ENCODE assay signal across 10 mouse cellular contexts in genomic region chr3:96226695-96227648, GRCm38 (mm10). TPM values are rescaled to one million over a fixed set of nuclear protein-coding genes. Genes with fewer than 3 reads are reported as not detected.
DNase-seq lines count a peak whose midpoint lies in the region; ATAC-seq lines count a peak whose summit lies in the region.
"Had no signal": no experiment of that assay in that cellular context is flagged by ENCODE, and none has a peak within 500 bp of the region (broad histone marks: within the 10 kb centered on the region; RNA-seq: fewer than 3 reads in every experiment).

No protein-coding gene starts in this region.

- DNase-seq in liver, embryonic 13.5 days = no peak
- DNase-seq in liver, embryonic 11.5 days (ENCODE audit: low spot score) = no peak
- DNase-seq in MN1 (ENCODE audit: low spot score) = peak; percentile 56
- no peak for DNase-seq in thymus, postnatal 36 days
- no peak for DNase-seq in yolk sac, embryonic 10.5 days (ENCODE audit: low spot score)
- DNase-seq: kidney, adult 11 months; right cerebral cortex, postnatal 4 days; thymus, postnatal 4 days had no signal

- H3K27ac ChIP-seq in liver, embryonic 13.5 days = peak overlapping the region; percentile 3; the same call in 1 of the 2 replicates
- no peak overlapping the region for H3K27ac ChIP-seq in liver, embryonic 11.5 days (ENCODE audit: low read depth, low read length)
- peak overlapping the region; percentile 35; the same call in 1 of the 2 replicates for H3K27ac ChIP-seq in brown adipose tissue, adult 24 weeks (replicated peaks; ENCODE audit: low read depth, low read length)

- peaks cover 70% of the 10 kb centered on the region for H3K4me1 ChIP-seq in liver, embryonic 13.5 days (replicated peaks)
- peaks cover 26% of the 10 kb centered on the region for H3K4me1 ChIP-seq in liver, embryonic 11.5 days (replicated peaks; ENCODE audit: control insufficient read depth, insufficient read depth, low read length)
- peaks cover 2% of the 10 kb centered on the region; the same call in 1 of the 2 replicates for H3K4me1 ChIP-seq in brown adipose tissue, adult 24 weeks (ENCODE audit: control insufficient read depth, insufficient read depth, insufficient read length, low read length)

- no peaks in the 10 kb centered on the region for H3K27me3 ChIP-seq in liver, embryonic 13.5 days
- H3K27me3 ChIP-seq in liver, embryonic 11.5 days (replicated peaks; ENCODE audit: control insufficient read depth, insufficient read depth, low read length) = no peaks in the 10 kb centered on the region

- no peaks in the 10 kb centered on the region for H3K9me3 ChIP-seq in liver, embryonic 13.5 days (replicated peaks)
- no peaks in the 10 kb centered on the region for H3K9me3 ChIP-seq in liver, embryonic 11.5 days (ENCODE audit: control insufficient read depth, low read length)

- no peak overlapping the region for H3K4me2 ChIP-seq in liver, embryonic 13.5 days
- H3K4me2 ChIP-seq in liver, embryonic 11.5 days = no peak overlapping the region

- H3K4me3 ChIP-seq in liver, embryonic 13.5 days (replicated peaks) = no peak overlapping the region
- H3K4me3 ChIP-seq in liver, embryonic 11.5 days (ENCODE audit: low read depth, low read length) = no peak overlapping the region
- no peak overlapping the region for H3K4me3 ChIP-seq in brown adipose tissue, adult 24 weeks (ENCODE audit: insufficient read depth, low read depth, low read length)

- ATAC-seq in liver, embryonic 13.5 days (ENCODE audit: low read depth) = no peak
- ATAC-seq in liver, embryonic 11.5 days (replicated peaks; ENCODE audit: low FRiP score) = no peak; the same call in 1 of the 2 replicates
- ATAC-seq in megakaryocyte, adult 5-6 weeks (ENCODE audit: poor library complexity, severe bottlenecking) = peak; percentile 73

- H3K36me3 ChIP-seq in liver, embryonic 13.5 days = no peaks in the 10 kb centered on the region
- H3K36me3 ChIP-seq in liver, embryonic 11.5 days (ENCODE audit: control insufficient read depth, insufficient read depth, low read length) = no peaks in the 10 kb centered on the region

- H3K9ac ChIP-seq in liver, embryonic 13.5 days = 0 out of 2 replicates have a peak overlapping the region, but pooled peaks have one; percentile 1
- H3K9ac ChIP-seq in liver, embryonic 11.5 days (ENCODE audit: low read depth, low read length) = no peak overlapping the region

- 59% methylated on average over 8 of the region's 8 CpGs for WGBS in liver, embryonic 13.5 days (ENCODE audit: insufficient replicate concordance)
- 59% methylated on average over 8 of the region's 8 CpGs for WGBS in liver, embryonic 11.5 days

RNA-seq across cellular contexts. Expression of gene Hist2h2be, which starts 6.1 kb away (rescaled TPM):
- 5.4 and 7.9 TPM in 2 replicates for polyA plus RNA-seq in liver, embryonic 13.5 days (2015; fragmentation: Nextera tagmentation; extraction: Ambion mirVana)
- polyA plus RNA-seq in liver, embryonic 11.5 days (2014; fragmentation: Nextera tagmentation; extraction: Ambion mirVana) = 7.7 and 7.9 TPM in 2 replicates
- polyA plus RNA-seq in brown adipose tissue, adult 24 weeks (2012; ENCODE audit: insufficient read depth, insufficient read length, missing spikeins) = 13.2 and 16.0 TPM in 2 replicates
- 10.2 and 11.9 TPM in 2 replicates for total RNA-seq in megakaryocyte, adult 5-6 weeks (2015)
- total RNA-seq in megakaryocyte, adult 5-6 weeks (2017) = 14.8 and 14.9 TPM in 2 replicates

RNA-seq across cellular contexts. Expression of gene Hist2h2ac, which starts 6.3 kb away (rescaled TPM):
- polyA plus RNA-seq in liver, embryonic 13.5 days (2015; fragmentation: Nextera tagmentation; extraction: Ambion mirVana) = 12.9 and 19.8 TPM in 2 replicates
- 13.7 and 14.7 TPM in 2 replicates for polyA plus RNA-seq in liver, embryonic 11.5 days (2014; fragmentation: Nextera tagmentation; extraction: Ambion mirVana)
- polyA plus RNA-seq in brown adipose tissue, adult 24 weeks (2012; ENCODE audit: insufficient read depth, insufficient read length, missing spikeins) = not detected in 2 replicates
- 43.3 and 49.5 TPM in 2 replicates for total RNA-seq in megakaryocyte, adult 5-6 weeks (2015)
- total RNA-seq in megakaryocyte, adult 5-6 weeks (2017) = 3,888 and 4,875 TPM in 2 replicates

RNA-seq across cellular contexts. Expression of gene Hist2h2ab, which starts 7.3 kb away (rescaled TPM):
- 0.85 TPM in 1 of 2 replicates, not detected in the other for polyA plus RNA-seq in liver, embryonic 13.5 days (2015; fragmentation: Nextera tagmentation; extraction: Ambion mirVana)
- 0.92 TPM in 1 of 2 replicates, not detected in the other for polyA plus RNA-seq in liver, embryonic 11.5 days (2014; fragmentation: Nextera tagmentation; extraction: Ambion mirVana)
- polyA plus RNA-seq in brown adipose tissue, adult 24 weeks (2012; ENCODE audit: insufficient read depth, insufficient read length, missing spikeins) = not detected in 2 replicates
- total RNA-seq in megakaryocyte, adult 5-6 weeks (2015) = 6.0 and 6.9 TPM in 2 replicates
- total RNA-seq in megakaryocyte, adult 5-6 weeks (2017) = 70.6 and 78.2 TPM in 2 replicates

RNA-seq across cellular contexts. Expression of gene Bola1, which starts 7.5 kb away (rescaled TPM):
- 50.7 and 56.1 TPM in 2 replicates for polyA plus RNA-seq in liver, embryonic 13.5 days (2015; fragmentation: Nextera tagmentation; extraction: Ambion mirVana)
- polyA plus RNA-seq in liver, embryonic 11.5 days (2014; fragmentation: Nextera tagmentation; extraction: Ambion mirVana) = 93.8 and 98.8 TPM in 2 replicates
- 36.7 and 42.5 TPM in 2 replicates for polyA plus RNA-seq in brown adipose tissue, adult 24 weeks (2012; ENCODE audit: insufficient read depth, insufficient read length, missing spikeins)
- total RNA-seq in megakaryocyte, adult 5-6 weeks (2015) = 11.9 and 14.2 TPM in 2 replicates
- total RNA-seq in megakaryocyte, adult 5-6 weeks (2017) = 9.9 and 12.1 TPM in 2 replicates

RNA-seq across cellular contexts. Expression of gene Hist2h3c2, which starts 12.0 kb away (rescaled TPM):
- polyA plus RNA-seq in liver, embryonic 13.5 days (2015; fragmentation: Nextera tagmentation; extraction: Ambion mirVana) = 9.8 and 20.7 TPM in 2 replicates
- 5.8 and 8.0 TPM in 2 replicates for polyA plus RNA-seq in liver, embryonic 11.5 days (2014; fragmentation: Nextera tagmentation; extraction: Ambion mirVana)
- polyA plus RNA-seq in brown adipose tissue, adult 24 weeks (2012; ENCODE audit: insufficient read depth, insufficient read length, missing spikeins) = 3.3 and 5.7 TPM in 2 replicates
- total RNA-seq in megakaryocyte, adult 5-6 weeks (2015) = 319 and 351 TPM in 2 replicates
- 146 and 157 TPM in 2 replicates for total RNA-seq in megakaryocyte, adult 5-6 weeks (2017)

Comparison
In these comparisons a context has a peak if more than half of its experiments do, and no peak if none do; other contexts are left out.
1. RNA of gene Hist2h2ac, which starts 6.3 kb away (polyA plus RNA-seq): 12.9 to 19.8 TPM in liver, embryonic 13.5 days and 13.7 to 14.7 TPM in liver, embryonic 11.5 days; not detected in brown adipose tissue, adult 24 weeks; every median in the first group is over 10 times any median in the second.